Mouse (Mus musculus) T-helper 17 cell (primary cell): Measurements from ENCODE around the gene Xntrpc.

Source experiments
- in situ Hi-C, 2 experiments: fragments of 300-600 bp; cut with MboI, MseI; formaldehyde crosslinking; loops; 1 replicate in 1 of 2; 2 replicates in 1 of 2; pipeline ENCODE4 v1.15.1; 2025; ENCODE audit warnings: high pct_unique_total_duplicates in 2 of 2

Gene Xntrpc

GRCm38 (mm10) chr7:102080311-102080710, 14.8 kb downstream of the Xntrpc start:
- in situ Hi-C loops: loop anchor here (5.0 kb wide), 3 partner anchors 33 to 418 kb away; partner anchors contain the start of gene Clpb (in 1 of the 2)

- in situ Hi-C loops: loop anchor here (5.0 kb wide), 3 partner anchors 34 to 419 kb away; partner anchors contain the start of gene Clpb (in 1 of the 2)
Observed at GRCm38 (mm10) chr7:102081784-102082183, 16.3 kb downstream of the Xntrpc start.

GRCm38 (mm10) chr7:102082816-102083215, 17.3 kb downstream of the Xntrpc start, which contains the start of gene Trpc2:
TSS of gene Trpc2 (plus strand) at chr7:102083116.
- in situ Hi-C loops: loop anchor here (5.0 kb wide), 3 partner anchors 36 to 421 kb away; partner anchors contain the start of gene Clpb (in 1 of the 2)

GRCm38 (mm10) chr7:102084041-102084696, 18.7 kb downstream of the Xntrpc start:
- in situ Hi-C loops: loop anchor here (5.0 kb wide), 3 partner anchors 37 to 422 kb away; partner anchors contain the start of gene Clpb (in 1 of the 2)

GRCm38 (mm10) chr7:102087336-102087735, 21.8 kb downstream of the Xntrpc start:
- in situ Hi-C loops: no loop called here

- in situ Hi-C loops: loop anchor here in 1 of 2 experiments (10.0 kb wide), 1 partner anchor 715 kb away; no protein-coding TSS in a partner anchor
Observed at GRCm38 (mm10) chr7:102099760-102100661, 34.5 kb downstream of the Xntrpc start.

- in situ Hi-C loops: no loop called here
Observed at GRCm38 (mm10) chr7:102100868-102101267, 35.4 kb downstream of the Xntrpc start.

GRCm38 (mm10) chr7:102101487-102101886, 36.0 kb downstream of the Xntrpc start, which contains the start of gene Art1:
TSS of gene Art1 (plus strand) at chr7:102101743.
- in situ Hi-C loops: no loop called here

GRCm38 (mm10) chr7:102102241-102102640, 36.7 kb downstream of the Xntrpc start:
- in situ Hi-C loops: no loop called here

GRCm38 (mm10) chr7:102102696-102103095, 37.2 kb downstream of the Xntrpc start:
- in situ Hi-C loops: no loop called here

GRCm38 (mm10) chr7:102103555-102103954, 38.0 kb downstream of the Xntrpc start:
- in situ Hi-C loops: no loop called here

GRCm38 (mm10) chr7:102104126-102104525, 38.6 kb downstream of the Xntrpc start:
- in situ Hi-C loops: no loop called here

- in situ Hi-C loops: no loop called here
Observed at GRCm38 (mm10) chr7:102106700-102107141, 41.2 kb downstream of the Xntrpc start.

- in situ Hi-C loops: no loop called here
Observed at GRCm38 (mm10) chr7:102108206-102108605, 42.7 kb downstream of the Xntrpc start.

GRCm38 (mm10) chr7:102109171-102109570, 43.7 kb downstream of the Xntrpc start, which contains the start of gene Art5:
TSS of gene Art5 (minus strand) at chr7:102109489.
- in situ Hi-C loops: no loop called here

- in situ Hi-C loops: no loop called here
Observed at GRCm38 (mm10) chr7:102109746-102110145, 44.2 kb downstream of the Xntrpc start.

GRCm38 (mm10) chr7:102113151-102113729, 47.7 kb downstream of the Xntrpc start:
- in situ Hi-C loops: no loop called here

- in situ Hi-C loops: no loop called here
Observed at GRCm38 (mm10) chr7:102116579-102117331, 51.2 kb downstream of the Xntrpc start, which contains the start of gene Chrna10. TSS of gene Chrna10 (minus strand) at chr7:102116828.

- in situ Hi-C loops: no loop called here
Observed at GRCm38 (mm10) chr7:102117382-102117781, 51.9 kb downstream of the Xntrpc start.

- in situ Hi-C loops: loop anchor here in 1 of 2 experiments (5.0 kb wide), 1 partner anchor 337 kb away; no protein-coding TSS in a partner anchor
Observed at GRCm38 (mm10) chr7:102120326-102120725, 54.8 kb downstream of the Xntrpc start.
